Mouse (Mus musculus) embryonic stem cell, embryonic (primary cell): ENCODE results near the gene Sval1.

Source experiments
- CTCF ChIA-PET, 4 experiments: fragments of 300-600 bp in 2 of 4; fragments of 350-600 bp in 2 of 4; sonication (Branson Sonifier 250); formaldehyde crosslinking; loops; one replicate each; lab custom pipeline; 2022; ENCODE audit warnings: inconsistent platforms in 2 of 4; lab: Charles Lee
- POLR2A ChIA-PET, 4 experiments: fragments of 300-600 bp in 2 of 4; fragments of 350-600 bp in 2 of 4; sonication (Branson Sonifier 250); formaldehyde crosslinking; loops; one replicate each; lab custom pipeline; 2022; ENCODE audit warnings: antibody characterized with exemption in 4 of 4, inconsistent platforms in 1 of 4; lab: Charles Lee

Gene Sval1

GRCm38 (mm10) chr6:41951330-41951729, at the start of gene Sval1:
Gene Sval1, plus strand, starts transcription at chr6:41951630.
- CTCF ChIA-PET = no interaction called here
- POLR2A ChIA-PET = no interaction called here

GRCm38 (mm10) chr6:41911625-41912024, 39.8 kb upstream of the Sval1 start:
- ChIA-PET POLR2A (no interaction called here), CTCF (no interaction called here)

- CTCF ChIA-PET = no interaction called here
Observed at GRCm38 (mm10) chr6:41914883-41915282, 36.5 kb upstream of the Sval1 start.

GRCm38 (mm10) chr6:41967840-41968239, 16.4 kb downstream of the Sval1 start, which contains the start of gene Sval3:
Gene Sval3, plus strand, starts transcription at chr6:41968140.
- ChIA-PET CTCF (no interaction called here), POLR2A (no interaction called here)

More at GRCm38 (mm10) chr6:41914883-41915282, 36.5 kb upstream of the Sval1 start:
- POLR2A ChIA-PET = interaction anchor here in 1 of 4 experiments (0.5 kb wide), 1 partner anchor 408 kb away, joined by 4 read pairs; no protein-coding TSS in a partner anchor
